Mouse (Mus musculus) naive thymus-derived CD4-positive, alpha-beta T cell, adult 2 months (primary cell): ENCODE measurements at regions not wholly inside any gene's neighbourhood (a gene's known extent, or its start where the extent isn't known, plus 50 kb on each side); places are given as distances from the start of the nearest gene placed in this dataset.

ENCODE experiments used
- DNase-seq: peaks from one replicate; pipeline ENCODE4 v3.0.0-alpha.2; 2011; ENCODE audit warnings: low read depth

DNA sequence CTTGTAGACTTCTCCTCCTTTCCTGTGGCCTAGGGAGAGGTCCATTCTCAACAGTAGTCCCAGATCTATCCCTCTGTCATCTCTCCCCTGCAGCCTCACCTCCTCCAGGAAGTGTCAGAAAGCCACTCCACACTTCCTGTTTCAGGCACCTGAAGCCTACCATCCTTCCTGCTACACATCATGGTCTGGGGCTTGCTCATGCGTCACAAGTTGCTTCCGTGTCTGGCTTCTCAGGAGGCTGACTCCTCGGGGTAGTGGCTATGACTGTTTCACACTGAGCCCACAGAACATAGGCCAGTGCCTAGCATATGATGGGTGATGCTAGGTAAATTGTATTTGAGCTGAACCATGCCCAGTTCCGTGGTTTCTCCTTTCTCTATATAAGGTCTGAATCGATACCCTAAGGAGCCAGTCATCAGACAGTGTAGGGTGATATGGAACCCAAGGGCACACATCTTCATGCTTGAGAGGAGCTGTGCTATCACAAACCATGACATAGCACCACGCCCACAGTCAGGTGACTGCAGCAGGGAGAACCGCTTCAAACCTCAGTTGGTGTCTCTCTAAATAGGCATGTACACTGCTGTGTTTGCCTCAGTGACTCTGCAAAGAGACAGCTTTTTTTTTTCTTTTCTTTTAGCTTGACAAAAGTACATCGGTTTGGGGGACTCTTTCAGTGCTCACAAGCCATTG lies 272.2 kb downstream of the Sec61b start:
- peak; percentile 43 for DNase-seq

DNA sequence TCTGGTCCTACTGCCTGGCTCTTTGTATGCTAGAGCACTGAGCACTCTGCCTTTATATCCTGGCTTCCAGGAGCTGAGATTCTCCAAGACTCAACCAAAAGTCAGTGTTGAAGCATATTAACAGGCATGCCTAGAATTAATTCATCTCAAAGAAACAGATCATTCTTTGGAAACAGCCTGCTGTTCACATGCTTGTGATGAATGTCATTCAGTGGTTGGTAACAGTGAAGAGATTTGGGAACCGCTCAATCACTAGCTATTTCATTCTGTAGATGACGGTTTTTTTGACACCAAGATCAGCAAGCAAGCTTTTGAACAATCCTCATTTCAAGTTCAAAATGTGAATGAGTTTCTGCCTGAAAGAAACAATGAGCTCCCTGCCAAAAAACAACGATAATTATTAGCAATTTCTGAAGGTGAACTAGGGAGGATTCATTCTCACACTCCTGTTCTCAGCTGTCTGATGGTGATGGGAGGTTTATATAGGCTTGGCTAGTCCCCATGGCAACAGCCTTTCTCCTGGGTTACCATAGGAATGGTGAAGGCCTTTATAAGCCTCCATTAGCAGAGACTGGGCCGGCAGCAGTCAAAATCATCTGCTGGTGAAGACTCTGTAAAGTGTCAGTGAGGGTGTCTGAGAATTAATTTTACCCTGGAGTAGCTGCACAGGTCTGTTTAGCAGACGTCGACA lies 272.6 kb upstream of the Nr4a3 start:
- DNase-seq = no peak

DNA sequence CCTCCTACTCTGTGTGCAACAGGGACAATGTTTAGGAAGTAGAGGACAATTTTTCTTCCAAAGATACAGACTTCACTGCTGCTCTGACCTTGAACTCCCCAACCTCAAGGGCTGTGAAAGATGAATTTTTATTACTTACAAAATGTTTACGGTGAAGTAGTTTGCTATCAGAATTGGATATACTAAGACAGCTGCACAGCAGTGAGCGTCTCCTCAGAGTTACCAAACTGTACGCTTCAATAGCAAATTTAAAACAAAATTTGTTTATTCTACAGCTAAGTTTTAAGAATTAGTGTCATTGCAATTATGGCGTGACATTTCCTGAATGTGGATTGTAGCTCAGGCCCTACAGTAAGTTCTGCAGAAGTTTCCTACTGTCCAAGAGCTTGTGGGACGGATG lies 270.3 kb upstream of the Nr4a3 start:
- no peak for DNase-seq

DNA sequence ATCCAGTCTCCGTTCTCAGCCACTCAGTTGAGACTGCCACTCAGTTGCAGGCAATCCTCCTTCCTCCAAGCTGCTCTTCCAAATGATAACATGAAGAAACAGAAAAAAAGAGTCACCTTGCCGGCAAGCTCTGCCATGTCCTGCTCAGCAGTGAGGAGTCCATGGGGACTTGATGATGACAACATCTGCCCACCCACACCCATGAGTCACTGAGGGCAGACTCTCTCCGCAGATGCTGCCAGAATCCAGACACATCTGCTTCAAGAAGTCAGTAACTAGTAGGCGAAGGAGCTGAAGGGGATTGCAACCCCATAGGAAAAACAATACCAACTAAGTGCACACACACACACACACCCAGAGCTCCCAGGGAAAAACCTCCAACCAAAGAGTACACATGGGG lies 263.9 kb upstream of the Nr4a3 start:
- DNase-seq = no peak

DNA sequence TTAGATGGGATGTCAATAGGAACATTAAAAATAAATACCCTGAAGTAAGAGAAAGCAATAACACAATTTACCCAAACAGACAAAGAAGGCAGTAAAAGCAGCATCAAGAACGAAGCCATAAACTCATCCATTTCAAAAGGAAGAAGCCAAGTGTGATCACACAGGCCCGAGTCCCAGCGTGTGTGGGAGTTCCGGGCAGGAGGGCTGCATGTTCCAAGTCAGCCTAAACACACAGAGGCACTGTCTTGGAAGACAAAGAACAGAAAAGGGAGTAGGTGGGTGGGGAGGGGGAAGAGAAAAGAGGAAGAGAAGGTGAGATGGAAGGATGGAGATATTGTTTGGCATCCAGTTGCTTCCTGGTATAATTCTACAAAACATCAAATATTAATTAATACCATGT lies 248.0 kb upstream of the Nr4a3 start:
- DNase-seq = no peak

DNA sequence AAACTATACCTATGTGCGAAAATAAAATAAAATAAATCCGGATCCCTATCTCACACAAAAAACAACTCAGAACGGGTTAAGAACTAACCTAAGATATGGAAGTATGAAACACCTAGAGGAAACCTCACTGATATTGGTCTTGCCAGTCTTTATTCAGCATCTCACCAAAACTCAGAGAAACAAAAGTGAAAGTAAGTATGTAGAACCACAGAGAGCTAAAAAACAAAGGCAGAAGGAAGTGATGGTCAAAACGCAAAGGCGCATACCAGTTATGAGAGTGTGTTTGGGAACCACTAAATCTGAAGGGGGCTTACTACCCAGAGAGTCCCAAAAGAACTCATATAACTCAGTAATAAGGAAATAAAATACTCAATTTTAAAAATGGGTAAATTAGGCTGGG lies 245.8 kb upstream of the Nr4a3 start:
- DNase-seq = peak; percentile 66

DNA sequence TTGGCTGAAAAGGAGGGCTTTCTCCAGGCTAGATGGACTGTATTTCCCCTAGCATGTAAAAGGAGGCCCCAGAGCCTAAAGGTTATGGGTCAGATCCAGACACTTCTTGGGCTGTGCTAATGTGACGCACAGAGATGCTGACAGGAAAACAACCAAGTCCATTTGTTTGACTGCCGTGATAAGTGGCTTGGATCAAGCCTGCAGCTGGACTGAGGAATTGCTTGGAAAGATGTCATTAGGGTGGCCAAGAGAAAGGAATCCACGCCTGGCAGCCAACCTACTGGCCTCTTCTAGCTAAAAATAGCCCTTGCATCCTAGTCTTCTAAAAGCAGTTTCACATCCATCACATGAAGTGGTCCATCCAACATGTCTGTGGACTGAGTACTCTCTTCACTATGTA lies 241.8 kb upstream of the Nr4a3 start:
- DNase-seq = no peak

DNA sequence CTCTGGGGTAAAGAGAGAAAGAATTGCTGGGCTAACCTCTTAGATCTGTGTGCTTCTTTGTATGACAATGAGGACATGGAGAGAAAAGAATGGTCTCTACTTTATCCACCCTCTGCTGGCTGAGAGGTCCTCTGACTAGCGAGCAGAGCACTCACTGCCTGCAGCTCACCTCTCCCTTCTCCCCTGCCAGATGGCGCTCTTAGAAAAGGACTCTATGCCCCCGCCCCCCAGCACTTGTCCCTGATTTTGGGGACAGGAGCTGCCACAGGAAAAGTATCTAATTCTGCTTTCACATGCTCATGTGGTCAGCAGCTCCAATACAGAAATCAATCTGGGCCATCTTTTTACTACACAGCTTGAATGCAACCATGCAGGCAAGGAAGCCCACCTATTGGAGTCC lies 237.1 kb upstream of the Nr4a3 start:
- no peak for DNase-seq

DNA sequence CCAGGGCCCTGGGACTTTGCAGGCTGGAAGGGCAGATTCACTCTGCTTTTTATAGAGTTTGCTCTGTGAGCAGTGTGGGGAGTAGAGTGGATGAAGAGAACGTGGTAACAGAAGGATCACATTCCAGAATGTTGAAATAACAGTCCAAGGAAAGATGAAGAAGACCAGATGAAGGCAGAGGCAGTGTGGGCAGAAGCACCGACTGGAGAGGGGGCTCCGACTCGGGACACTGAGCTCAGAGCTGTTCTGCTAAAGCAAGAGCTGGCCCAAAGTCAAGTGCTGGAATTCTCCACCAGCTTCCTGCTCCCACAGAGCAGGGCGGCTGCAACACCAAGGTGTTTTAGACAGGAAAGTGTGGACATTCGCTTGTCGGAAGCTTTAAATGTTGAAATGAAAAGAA lies 230.9 kb upstream of the Nr4a3 start:
- DNase-seq = no peak

DNA sequence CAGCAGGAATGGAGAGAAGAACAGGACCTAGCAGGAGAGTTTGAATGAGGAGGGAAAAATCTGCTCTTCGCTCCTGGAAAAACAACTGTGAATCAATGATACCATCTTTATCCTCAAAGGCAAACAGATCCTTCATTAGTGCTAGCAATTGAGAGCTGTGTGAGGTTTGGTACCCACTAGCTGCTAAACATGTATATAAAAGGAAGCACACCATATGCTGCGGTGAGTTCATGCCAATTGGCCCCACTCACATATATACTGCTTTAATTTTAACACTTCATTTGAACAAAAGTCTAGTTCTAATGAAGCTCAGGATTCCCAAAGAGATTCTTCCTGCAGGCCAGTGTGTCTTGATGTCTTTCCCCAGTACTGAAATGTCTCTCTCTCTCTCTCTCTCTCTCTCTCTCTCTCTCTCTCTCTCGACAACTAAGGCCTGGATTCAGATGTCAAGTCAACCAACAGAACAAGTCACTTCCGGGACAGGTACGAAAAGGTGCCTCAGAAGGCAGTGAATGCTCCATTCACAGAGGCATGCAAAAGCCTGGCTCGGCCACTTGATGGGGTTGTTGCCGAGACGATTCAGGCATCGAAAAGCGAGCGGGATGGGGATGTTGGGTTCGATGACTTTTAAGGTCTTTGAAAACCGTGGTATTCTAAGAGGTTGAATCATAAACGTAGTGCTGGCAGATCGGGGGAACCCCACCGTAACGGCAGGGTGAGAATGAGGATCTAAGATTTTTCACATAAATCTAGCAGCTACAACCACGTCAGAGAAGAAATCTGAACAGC lies 226.4 kb upstream of the Nr4a3 start:
- DNase-seq = no peak

DNA sequence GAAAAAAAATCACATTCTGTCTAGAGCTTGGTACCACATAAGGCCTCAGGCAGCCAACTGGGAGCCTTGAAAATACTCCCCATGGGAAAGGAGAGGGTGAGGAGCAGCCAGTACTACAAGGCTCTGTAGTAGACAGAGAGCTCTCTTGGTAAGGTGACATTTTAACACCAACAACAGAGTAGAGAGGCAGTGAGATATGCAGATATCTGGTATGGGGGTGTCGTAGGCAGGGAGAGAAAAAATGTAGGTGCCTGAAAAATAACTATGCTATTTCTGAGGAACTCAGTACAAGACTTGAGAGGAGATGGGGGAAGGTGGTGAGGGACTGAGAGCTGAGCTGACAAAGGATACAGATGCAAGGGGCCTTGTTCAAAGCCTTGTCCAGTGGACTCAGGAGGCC lies 224.4 kb upstream of the Nr4a3 start:
- no peak for DNase-seq

DNA sequence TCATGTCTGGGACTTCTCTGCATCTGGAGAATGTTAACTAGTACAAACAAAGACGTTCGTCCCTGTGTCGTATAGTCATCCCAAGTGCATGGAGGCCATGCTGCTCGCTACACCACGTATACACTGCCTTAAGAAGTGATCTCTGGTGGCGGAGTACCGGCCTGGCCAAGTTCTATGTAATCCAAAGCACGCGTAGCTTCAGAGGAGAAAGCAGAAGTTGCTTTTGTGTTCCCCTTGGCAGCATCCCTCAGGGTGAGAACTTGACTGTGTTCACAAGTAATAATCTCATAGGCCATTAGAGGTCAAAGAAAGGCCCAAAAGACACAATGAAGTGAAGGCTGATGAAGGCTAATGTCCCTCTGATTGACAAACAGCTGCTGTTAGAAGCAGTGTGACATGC lies 221.7 kb upstream of the Nr4a3 start:
- no peak for DNase-seq

DNA sequence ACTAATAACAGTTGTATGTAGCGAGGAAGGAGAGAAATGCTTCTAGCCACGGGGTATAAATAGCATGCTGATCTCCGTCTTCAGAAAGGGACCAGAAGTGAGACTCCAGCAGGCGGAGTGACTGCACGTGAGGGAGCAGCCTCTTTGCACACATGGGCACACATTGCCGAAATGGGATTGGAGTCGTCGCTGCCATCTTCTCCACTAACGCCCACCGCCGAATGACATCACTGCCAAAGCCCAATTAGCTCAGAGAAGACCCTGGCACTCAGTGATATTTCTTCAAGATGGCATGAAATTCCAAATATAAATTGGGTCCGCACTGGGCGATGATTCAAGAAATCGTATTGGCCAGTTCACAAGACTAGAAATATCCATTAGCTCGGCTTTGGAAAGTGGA lies 220.9 kb upstream of the Nr4a3 start:
- no peak for DNase-seq

DNA sequence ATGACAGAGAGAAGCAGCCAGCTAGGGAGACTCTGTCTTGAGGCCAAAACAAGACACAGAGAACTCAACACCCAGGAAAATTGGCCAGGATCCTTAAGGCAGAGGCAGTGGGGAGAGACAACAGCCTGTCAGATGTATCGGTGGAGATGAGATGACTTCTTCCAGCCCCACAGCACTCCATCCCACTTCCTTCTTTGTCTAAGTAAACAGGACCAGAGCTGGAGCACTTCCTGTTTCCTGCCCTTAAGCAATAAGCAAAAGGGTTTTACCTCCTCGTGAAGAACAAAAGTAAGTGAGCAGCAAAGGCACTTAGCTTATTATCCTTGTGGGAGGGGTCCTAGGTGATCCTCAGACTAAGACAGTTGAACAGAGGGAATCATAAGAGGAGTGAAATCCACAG lies 212.0 kb upstream of the Nr4a3 start:
- DNase-seq = no peak

DNA sequence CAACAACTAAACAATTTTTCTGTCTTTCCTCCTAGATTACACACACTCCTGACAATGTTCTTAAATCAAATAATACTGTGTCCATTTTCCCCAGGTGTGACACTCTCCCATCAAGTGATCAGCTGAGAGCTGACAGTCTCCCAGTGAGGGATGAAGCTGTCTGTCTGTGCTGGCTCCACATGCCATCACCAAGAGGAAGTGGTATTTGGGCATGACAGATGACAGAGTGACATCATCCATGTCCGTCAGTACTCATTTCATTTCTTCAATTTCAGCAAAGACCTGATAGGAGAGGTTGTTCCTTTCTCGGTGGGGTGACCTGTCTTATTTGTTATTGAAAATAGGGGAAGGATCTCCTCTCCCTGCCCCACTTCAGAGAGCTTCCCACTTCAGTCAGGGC lies 206.5 kb upstream of the Nr4a3 start:
- DNase-seq = no peak

DNA sequence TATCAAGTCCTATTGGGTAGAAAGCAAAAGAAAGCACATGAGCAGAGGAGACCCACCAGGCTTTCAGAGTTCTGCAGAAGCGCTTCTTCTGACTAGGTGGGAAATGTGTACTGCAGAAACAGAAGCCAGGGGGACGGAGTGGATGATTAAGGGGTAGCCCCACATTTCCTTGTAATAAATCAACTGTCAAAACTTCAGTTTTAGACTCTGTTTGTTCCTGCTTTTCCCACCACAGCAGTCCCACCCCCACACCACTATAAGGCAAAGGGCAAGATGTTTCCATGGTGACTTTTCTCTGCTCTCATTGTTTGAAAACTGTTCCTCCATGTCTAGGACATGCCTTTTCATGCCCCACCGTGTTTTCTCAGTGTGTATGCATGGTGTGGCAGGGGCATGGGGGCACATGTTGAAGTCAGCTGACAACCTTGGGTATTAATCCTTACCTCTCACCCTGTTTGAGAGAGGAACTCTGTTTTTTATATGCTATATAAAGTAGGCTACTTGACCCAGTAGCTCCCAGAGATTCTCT lies 202.8 kb upstream of the Nr4a3 start:
- DNase-seq = no peak

DNA sequence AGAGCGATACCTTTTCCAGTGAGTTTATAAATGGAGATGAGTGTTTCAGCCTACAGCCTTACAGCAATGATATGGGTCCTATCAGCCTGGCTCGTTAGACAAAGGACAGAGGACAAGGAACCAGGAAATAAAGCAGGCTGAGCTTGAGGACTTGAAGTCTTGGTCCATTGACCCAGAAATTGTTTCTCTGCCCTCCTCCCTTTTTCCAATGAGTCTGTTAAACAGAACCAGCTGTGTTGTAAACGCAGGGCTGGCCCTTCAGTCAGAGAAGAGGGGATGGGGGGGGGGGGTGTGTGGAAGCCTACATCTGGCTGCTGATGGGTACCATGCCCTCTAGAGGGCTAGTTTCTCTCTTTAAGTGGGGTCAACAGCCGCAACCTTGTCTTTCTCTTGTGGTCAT lies 199.7 kb upstream of the Nr4a3 start:
- DNase-seq = no peak

DNA sequence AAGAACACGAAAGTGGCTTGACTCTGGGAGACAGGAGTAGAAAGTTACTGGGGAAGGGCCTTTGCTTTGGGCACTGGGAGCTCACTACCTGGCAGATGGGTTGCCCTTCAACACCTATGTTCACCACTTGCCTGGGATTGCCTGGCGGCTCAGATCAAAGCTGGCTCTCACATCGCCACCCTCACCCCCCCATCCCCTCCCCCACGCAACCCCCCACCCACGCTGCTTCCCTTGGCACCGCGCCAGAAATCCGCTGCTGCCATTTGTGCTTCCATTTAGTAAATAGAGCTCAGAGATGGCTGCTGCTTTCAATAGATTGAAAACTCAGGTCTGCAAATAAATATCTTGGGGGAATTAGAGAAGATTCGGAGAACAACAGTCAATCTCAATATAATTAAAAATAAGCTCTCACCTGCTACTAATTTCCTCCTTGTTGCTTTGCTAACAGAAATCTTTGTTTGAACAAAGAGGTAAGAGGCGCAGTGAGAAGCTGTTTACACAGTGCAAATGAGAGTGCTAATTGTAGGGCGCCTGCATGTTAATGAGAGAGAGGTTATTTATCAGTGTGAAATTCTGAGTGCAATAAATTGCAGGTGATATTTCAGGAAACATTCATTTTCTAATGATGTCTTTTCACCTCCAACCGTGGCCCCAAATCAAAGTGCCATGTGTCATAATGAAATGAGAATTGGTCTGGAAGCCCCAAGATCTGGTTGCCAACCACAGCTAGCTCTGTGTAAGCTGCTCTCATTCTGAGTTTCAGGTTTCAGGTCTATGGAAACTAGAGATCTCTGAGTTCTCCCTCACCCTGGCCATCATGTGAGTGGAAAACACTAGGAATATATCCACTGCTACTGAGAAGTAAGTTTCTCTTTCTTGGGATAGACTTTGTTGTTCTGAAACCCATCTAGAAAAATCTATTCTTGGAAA lies 198.3 kb upstream of the Nr4a3 start:
- DNase-seq = no peak

DNA sequence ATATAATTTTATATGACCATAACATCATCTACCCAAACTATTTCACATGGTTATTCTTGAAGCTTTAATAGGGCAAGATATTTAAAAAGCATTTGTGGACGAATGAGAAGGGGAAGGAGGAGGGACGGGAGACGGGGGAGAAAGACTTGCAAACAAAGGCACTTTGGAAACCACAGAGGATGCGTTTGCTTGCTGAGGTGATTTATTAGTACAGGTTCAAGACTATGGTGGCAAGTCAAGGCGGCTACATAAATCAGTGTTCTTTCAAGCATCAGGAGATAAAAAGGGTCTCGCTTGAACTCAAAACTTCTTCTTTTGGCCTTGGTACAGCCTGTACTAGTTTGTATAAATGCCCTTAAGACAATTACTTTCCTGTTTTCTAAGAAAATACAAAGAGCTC lies 183.8 kb upstream of the Nr4a3 start:
- DNase-seq = no peak

DNA sequence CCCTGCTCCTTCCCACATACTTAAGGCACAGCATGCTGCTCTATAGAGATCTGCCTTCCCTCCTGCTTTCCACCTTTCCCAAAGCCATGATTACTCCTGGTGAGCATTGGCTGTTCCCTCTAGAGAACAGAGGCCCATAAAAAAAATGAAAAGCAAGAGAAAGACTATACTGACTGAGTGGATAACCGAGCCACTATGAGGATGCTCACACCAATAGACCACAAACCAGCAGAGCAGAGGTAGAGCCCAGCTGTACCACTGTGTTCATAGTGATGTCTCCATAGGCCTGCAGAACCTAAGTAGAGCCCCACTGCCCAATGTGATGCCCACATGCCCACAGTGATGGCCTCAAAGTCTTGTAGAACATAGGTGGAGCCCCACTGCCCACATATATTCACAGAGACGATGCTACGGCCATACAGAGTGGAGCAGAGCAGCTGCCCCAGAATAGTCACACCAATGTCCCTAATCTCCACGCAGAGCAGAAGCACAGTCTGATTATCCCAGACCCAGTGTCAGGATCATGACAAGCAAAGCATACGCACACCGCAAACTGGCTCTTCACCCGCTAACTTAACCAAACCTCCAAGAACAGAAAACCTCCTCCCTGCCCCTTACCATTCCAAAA lies 174.8 kb upstream of the Nr4a3 start:
- no peak for DNase-seq

DNA sequence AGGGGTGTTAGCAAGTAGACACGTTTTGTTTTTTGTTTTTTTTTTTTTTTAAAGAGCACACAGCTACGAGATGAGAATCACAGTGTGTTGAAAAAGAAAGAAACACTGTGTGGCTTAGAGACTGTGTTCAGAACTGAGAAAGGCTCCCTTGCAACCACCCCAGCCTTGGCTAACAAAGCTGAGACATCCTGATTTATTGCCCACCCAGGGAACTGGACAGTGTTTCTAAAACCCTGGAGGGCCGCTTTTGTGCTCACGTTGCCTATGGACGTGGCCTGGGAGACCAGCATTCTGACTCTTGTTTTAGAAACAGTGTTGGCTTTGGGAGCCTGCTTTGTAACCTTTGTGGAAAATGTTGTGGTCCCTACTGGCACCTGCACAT lies 174.3 kb upstream of the Nr4a3 start:
- DNase-seq = no peak

DNA sequence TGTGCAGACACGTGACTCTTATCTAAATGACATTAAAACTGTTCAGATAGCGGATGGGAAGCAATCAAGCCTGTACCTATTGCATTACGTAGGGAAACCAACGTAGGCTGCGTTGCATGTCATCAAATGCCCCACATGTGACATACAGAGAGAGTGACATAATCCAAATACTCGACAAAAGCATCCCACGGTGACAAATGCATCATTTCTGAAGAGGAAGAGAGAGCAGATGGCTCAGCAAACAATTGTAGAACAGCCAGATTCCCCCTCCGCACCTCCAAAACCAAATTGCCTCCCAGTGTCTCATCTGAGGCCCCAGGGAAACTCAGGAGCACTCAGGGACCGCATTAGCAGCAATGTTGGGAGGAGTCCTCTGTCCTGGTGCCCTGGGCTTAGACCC lies 163.4 kb upstream of the Nr4a3 start:
- no peak for DNase-seq
